Mouse (Mus musculus): ENCODE data around the gene Ddb1. TPM values are rescaled to one million over a fixed set of nuclear protein-coding genes. Genes with fewer than 3 reads are reported as not detected.

The Ddb1 gene
- total and polyA plus RNA-seq, 3 experiments: 299 to 406 (median 319) TPM

GRCm38 (mm10) chr19:10599648-10600047, 5.5 kb upstream of the Ddb1 start:
- no peaks in the 10 kb centered on the region for H3K79me2 ChIP-seq (replicated peaks; ENCODE audit: control insufficient read depth, extremely low read depth, insufficient read depth, poor library complexity, severe bottlenecking)
- H3K9ac ChIP-seq (ENCODE audit: insufficient read depth, low read depth): no peak overlapping the region
- no peaks in the 10 kb centered on the region for H3K9me3 ChIP-seq (replicated peaks; ENCODE audit: low read length)
- in situ Hi-C loops (cut with MboI; ENCODE audit: low pct_ligation_motif_present, low pct_unique_long_range_greater_than_20kb, low sequenced_read_pairs) (loop anchor here (5.0 kb wide), 1 partner anchor 37 kb away; no protein-coding TSS in a partner anchor), dilution Hi-C loops (cut with MboI; ENCODE audit: extremely low pct_ligation_motif_present, extremely low pct_unique_long_range_greater_than_20kb, low sequenced_read_pairs) (no loop called here)
- no peak for DNase-seq (ENCODE audit: extremely low read depth)
- no peak overlapping the region for H3K4me2 ChIP-seq (ENCODE audit: insufficient read depth, low read depth, poor library complexity, severe bottlenecking)
- TF ChIP-seq SIN3A (IDR thresholded peaks at IDR 0.05; ENCODE audit: low read length) (no peak), MAFK (IDR thresholded peaks at IDR 0.05; ENCODE audit: insufficient replicate concordance, low read length) (peak; percentile 77), E2F4 (IDR thresholded peaks at IDR 0.05; ENCODE audit: insufficient replicate concordance, low read depth, low read length) (no peak), ELF1 (IDR thresholded peaks at IDR 0.05; ENCODE audit: low read depth, low read length) (no peak), RAD21 (IDR thresholded peaks at IDR 0.05; ENCODE audit: low read depth, low read length) (no peak), NRF1 (IDR thresholded peaks at IDR 0.05; ENCODE audit: low read depth, low read length) (no peak)
- H3K4me1 ChIP-seq (ENCODE audit: control insufficient read depth in 1 of 2, insufficient read depth in 2 of 2): peaks cover 13 to 53% of the 10 kb centered on the region in 2 experiments
- H3K4me3 ChIP-seq (replicated peaks in 1 of 3; ENCODE audit: low read depth in 2 of 3, low read length in 2 of 3, poor library complexity in 1 of 3): no peak overlapping the region
- H3K27ac ChIP-seq (ENCODE audit: insufficient read depth, low read depth): no peak overlapping the region
- no peaks in the 10 kb centered on the region for H3K27me3 ChIP-seq (replicated peaks)
- peaks cover 34 to 63% of the 10 kb centered on the region in 2 experiments for H3K36me3 ChIP-seq (replicated peaks in 1 of 2; ENCODE audit: control insufficient read depth in 1 of 2, insufficient read depth in 1 of 2, low read length in 1 of 2)

DNA sequence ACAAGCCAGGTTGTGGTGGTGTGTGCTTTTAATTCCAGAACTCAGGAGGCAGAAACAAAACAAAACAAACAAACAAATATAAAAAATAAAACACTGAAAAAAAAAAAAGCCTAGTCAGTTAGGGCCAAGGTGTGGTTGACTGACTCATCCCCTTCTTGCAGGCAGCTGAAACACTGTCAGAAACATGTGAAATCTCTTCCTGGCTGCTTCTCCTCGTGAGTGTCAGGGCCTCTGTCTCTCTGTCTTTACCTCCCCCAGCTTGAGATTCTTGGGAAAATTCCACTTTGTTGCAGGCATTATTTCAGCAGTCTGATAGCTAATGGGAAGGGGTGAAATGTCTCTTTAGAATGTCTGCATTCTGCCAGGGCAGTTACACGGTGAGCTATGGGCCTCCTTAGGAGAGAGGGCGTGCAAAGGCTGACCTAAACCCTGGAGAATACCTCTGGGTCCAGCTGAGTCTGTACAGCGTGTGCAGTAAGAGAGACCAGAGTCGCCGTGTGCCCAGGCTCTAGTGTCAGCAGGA, 2.8 kb upstream of the Ddb1 start:
- Histone ChIP-seq H3K4me1 (ENCODE audit: control insufficient read depth in 1 of 2, insufficient read depth in 2 of 2) (peaks cover 13 to 61% of the 10 kb centered on the region in 2 experiments), H3K4me3 (replicated peaks in 1 of 3; ENCODE audit: low read depth in 2 of 3, low read length in 2 of 3, poor library complexity in 1 of 3) (peak overlapping the region in 2 of 3 experiments; percentile 22 to 40), H3K4me2 (ENCODE audit: insufficient read depth, low read depth, poor library complexity, severe bottlenecking) (peak overlapping the region; percentile 48), H3K27me3 (replicated peaks) (no peaks in the 10 kb centered on the region), H3K36me3 (replicated peaks in 1 of 2; ENCODE audit: control insufficient read depth in 1 of 2, insufficient read depth in 1 of 2, low read length in 1 of 2) (peaks cover 13 to 42% of the 10 kb centered on the region in 2 experiments), H3K9ac (ENCODE audit: insufficient read depth, low read depth) (peak overlapping the region; percentile 59), H3K9me3 (replicated peaks; ENCODE audit: low read length) (no peaks in the 10 kb centered on the region), H3K27ac (ENCODE audit: insufficient read depth, low read depth) (peak overlapping the region; percentile 90), H3K79me2 (replicated peaks; ENCODE audit: control insufficient read depth, extremely low read depth, insufficient read depth, poor library complexity, severe bottlenecking) (peaks cover 17% of the 10 kb centered on the region)
- DNase-seq (ENCODE audit: extremely low read depth): no peak
- dilution Hi-C loops (cut with MboI; ENCODE audit: extremely low pct_ligation_motif_present, extremely low pct_unique_long_range_greater_than_20kb, low sequenced_read_pairs) (no loop called here), in situ Hi-C loops (cut with MboI; ENCODE audit: low pct_ligation_motif_present, low pct_unique_long_range_greater_than_20kb, low sequenced_read_pairs) (loop anchor here (5.0 kb wide), 1 partner anchor 40 kb away; no protein-coding TSS in a partner anchor)
- no peak for TF ChIP-seq RCOR1 (conservative IDR thresholded peaks at IDR 0.05; ENCODE audit: low read depth, low read length)
- peak; percentile 45; the same call in 1 of the 2 replicates for TF ChIP-seq CHD1 (IDR thresholded peaks at IDR 0.05; ENCODE audit: low read depth, low read length)
- peak; percentile 78 for TF ChIP-seq ZNF384 (IDR thresholded peaks at IDR 0.05; ENCODE audit: low read depth, low read length)

GRCm38 (mm10) chr19:10602787-10603186, 2.3 kb upstream of the Ddb1 start:
- peak overlapping the region; percentile 59 for H3K9ac ChIP-seq (ENCODE audit: insufficient read depth, low read depth)
- peak; percentile 92 for DNase-seq (ENCODE audit: extremely low read depth)
- H3K9me3 ChIP-seq (replicated peaks; ENCODE audit: low read length): no peaks in the 10 kb centered on the region
- no peaks in the 10 kb centered on the region for H3K27me3 ChIP-seq (replicated peaks)
- peak overlapping the region; percentile 90 for H3K27ac ChIP-seq (ENCODE audit: insufficient read depth, low read depth)
- peak overlapping the region; percentile 48 for H3K4me2 ChIP-seq (ENCODE audit: insufficient read depth, low read depth, poor library complexity, severe bottlenecking)
- peaks cover 13 to 65% of the 10 kb centered on the region in 2 experiments for H3K4me1 ChIP-seq (ENCODE audit: control insufficient read depth in 1 of 2, insufficient read depth in 2 of 2)
- H3K79me2 ChIP-seq (replicated peaks; ENCODE audit: control insufficient read depth, extremely low read depth, insufficient read depth, poor library complexity, severe bottlenecking): peaks cover 22% of the 10 kb centered on the region
- peaks cover 17 to 42% of the 10 kb centered on the region in 2 experiments for H3K36me3 ChIP-seq (replicated peaks in 1 of 2; ENCODE audit: control insufficient read depth in 1 of 2, insufficient read depth in 1 of 2, low read length in 1 of 2)
- in situ Hi-C loops (cut with MboI; ENCODE audit: low pct_ligation_motif_present, low pct_unique_long_range_greater_than_20kb, low sequenced_read_pairs): loop anchor here (5.0 kb wide), 1 partner anchor 40 kb away; no protein-coding TSS in a partner anchor
- dilution Hi-C loops (cut with MboI; ENCODE audit: extremely low pct_ligation_motif_present, extremely low pct_unique_long_range_greater_than_20kb, low sequenced_read_pairs): no loop called here
- H3K4me3 ChIP-seq (replicated peaks in 1 of 3; ENCODE audit: low read depth in 2 of 3, low read length in 2 of 3, poor library complexity in 1 of 3): peak overlapping the region in 2 of 3 experiments; percentile 22 to 40
- TF ChIP-seq ZKSCAN1 (IDR thresholded peaks at IDR 0.05; ENCODE audit: borderline replicate concordance, low read depth, low read length) (no peak), MAFK (IDR thresholded peaks at IDR 0.05; ENCODE audit: insufficient replicate concordance, low read length) (no peak), RAD21 (IDR thresholded peaks at IDR 0.05; ENCODE audit: low read depth, low read length) (peak; percentile 84), SMC3 (IDR thresholded peaks at IDR 0.05; ENCODE audit: low read depth, low read length) (peak; percentile 83), MYC (IDR thresholded peaks at IDR 0.05; ENCODE audit: low read depth, low read length) (no peak; the same call in 1 of the 2 replicates), MAZ (IDR thresholded peaks at IDR 0.05; ENCODE audit: low read depth, low read length) (no peak), UBTF (IDR thresholded peaks at IDR 0.05; ENCODE audit: low read depth, low read length) (no peak), GABPA (IDR thresholded peaks at IDR 0.05; ENCODE audit: insufficient replicate concordance, low read depth, low read length) (no peak), JUN (IDR thresholded peaks at IDR 0.05; ENCODE audit: insufficient read depth, low read depth, low read length) (no peak), USF1 (IDR thresholded peaks at IDR 0.05; ENCODE audit: low read depth, low read length) (no peak), ZNF384 (IDR thresholded peaks at IDR 0.05; ENCODE audit: low read depth, low read length) (peak; percentile 81), ZC3H11A (IDR thresholded peaks at IDR 0.05; ENCODE audit: low read depth, low read length) (peak; percentile 10; the same call in 1 of the 2 replicates), PAX5 (IDR thresholded peaks at IDR 0.05; ENCODE audit: low read length) (no peak), MXI1 (IDR thresholded peaks at IDR 0.05; ENCODE audit: low read depth, low read length) (no peak), CTCF (conservative IDR thresholded peaks at IDR 0.05 in 1 of 2, IDR thresholded peaks at IDR 0.05 in 1 of 2; ENCODE audit: low read depth in 2 of 2, low read length in 2 of 2) (peak; percentile 64 to 95), NELFE (IDR thresholded peaks at IDR 0.05; ENCODE audit: low read depth, low read length) (0 out of 2 replicates have a peak, but pooled peaks have one; percentile 28), POLR2A (IDR thresholded peaks at IDR 0.05; ENCODE audit: low read depth, low read length) (peak; percentile 38), BHLHE40 (IDR thresholded peaks at IDR 0.05; ENCODE audit: low read depth, low read length) (no peak)

Measured in CH12.LX (cell line).